Mouse (Mus musculus) lung, adult 2 months (tissue): ENCODE data around the gene Sgpl1.

Experiments
- CTCF ChIP-seq: fragments of 200-500 bp; IDR thresholded peaks from 2 replicates; pipeline ENCODE4 v1.5.1; 2011; ENCODE audit warnings: mild to moderate bottlenecking, low read length, control low read depth; ENCODE audit not compliant: insufficient read depth
- POLR2A ChIP-seq: fragments of 200-500 bp; IDR thresholded peaks from 2 replicates; pipeline ENCODE4 v1.6.1; 2011; ENCODE audit warnings: low read depth, mild to moderate bottlenecking, control low read depth, low read length, borderline replicate concordance; ENCODE audit errors: extremely low read depth

DNA sequence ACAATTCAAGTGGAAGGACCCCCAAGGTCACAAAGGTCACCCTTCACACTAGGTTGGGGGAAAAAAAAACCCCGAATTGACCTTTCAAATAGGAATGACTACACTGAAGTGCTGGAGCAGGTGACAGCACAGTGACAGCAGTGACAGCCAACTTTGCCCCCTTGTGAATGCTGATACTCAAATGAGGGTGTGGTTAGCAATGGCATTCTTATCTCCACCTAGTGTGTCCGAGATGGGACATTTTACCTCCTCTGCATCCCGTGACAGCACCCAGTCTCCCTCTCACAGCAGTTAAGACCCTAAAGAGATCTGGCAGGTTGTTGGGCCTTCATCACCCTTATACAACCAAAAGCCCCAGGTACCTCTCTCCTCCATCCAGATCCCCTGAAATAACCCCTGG is 2.0 kb upstream of the Sgpl1 start:
- no peak for TF ChIP-seq POLR2A
- no peak for TF ChIP-seq CTCF
